Mouse (Mus musculus) B cell, adult 2 months (primary cell): ENCODE measurements at regions not wholly inside any gene's neighbourhood (a gene's known extent, or its start where the extent isn't known, plus 50 kb on each side); places are given as distances from the start of the nearest gene placed in this dataset.
A peak's percentile ranks its signal among the peaks of the same experiment; 100 is the strongest.

Experiments used
- DNase-seq, 2 experiments: peaks; one replicate each; pipeline ENCODE4 v3.0.0; 2022

- no peak for DNase-seq
Observed at GRCm38 (mm10) chr6:31201375-31201972, 197.1 kb upstream of the Mkln1 start.

GRCm38 (mm10) chr6:31202594-31202993 lies 195.9 kb upstream of the Mkln1 start:
- peak; percentile 21 to 23 for DNase-seq

- DNase-seq, result no peak
Observed at GRCm38 (mm10) chr6:31204434-31204833, 194.1 kb upstream of the Mkln1 start.

- DNase-seq, result peak; percentile 4 to 8
Observed at GRCm38 (mm10) chr6:31204839-31205238, 193.7 kb upstream of the Mkln1 start.

GRCm38 (mm10) chr6:31206106-31206505 lies 192.4 kb upstream of the Mkln1 start:
- DNase-seq, result peak; percentile 19 to 21

- DNase-seq, result peak in 1 of 2 experiments; percentile 16
Observed at GRCm38 (mm10) chr6:31207231-31207630, 191.3 kb upstream of the Mkln1 start.

- DNase-seq, result peak in 1 of 2 experiments; percentile 39
Observed at GRCm38 (mm10) chr6:31208224-31208623, 190.3 kb upstream of the Mkln1 start.

GRCm38 (mm10) chr6:31209411-31210139 lies 189.0 kb upstream of the Mkln1 start:
- DNase-seq, result no peak

- DNase-seq, result peak in 1 of 2 experiments; percentile 25
Observed at GRCm38 (mm10) chr6:31210209-31210714, 188.3 kb upstream of the Mkln1 start.

GRCm38 (mm10) chr6:31211091-31211490 lies 187.4 kb upstream of the Mkln1 start:
- DNase-seq, result peak in 1 of 2 experiments; percentile 2

- peak; percentile 24 to 25 for DNase-seq
Observed at GRCm38 (mm10) chr6:31211616-31212015, 186.9 kb upstream of the Mkln1 start.

- peak; percentile 22 to 23 for DNase-seq
Observed at GRCm38 (mm10) chr6:31212080-31212479, 186.5 kb upstream of the Mkln1 start.

GRCm38 (mm10) chr6:31212694-31213093 lies 185.8 kb upstream of the Mkln1 start:
- DNase-seq, result peak in 1 of 2 experiments; percentile 8

GRCm38 (mm10) chr6:31213161-31213560 lies 185.4 kb upstream of the Mkln1 start:
- peak; percentile 27 to 28 for DNase-seq

GRCm38 (mm10) chr6:31215661-31216060 lies 182.9 kb upstream of the Mkln1 start:
- peak; percentile 15 to 24 for DNase-seq

- DNase-seq, result peak; percentile 96 to 97
Observed at GRCm38 (mm10) chr6:31216206-31217059, 182.1 kb upstream of the Mkln1 start.

- DNase-seq, result peak; percentile 70 to 71
Observed at GRCm38 (mm10) chr6:31217060-31217541, 181.4 kb upstream of the Mkln1 start.

GRCm38 (mm10) chr6:31217641-31218138 lies 180.8 kb upstream of the Mkln1 start:
- peak; percentile 58 to 67 for DNase-seq

- peak; percentile 79 to 82 for DNase-seq
Observed at GRCm38 (mm10) chr6:31218139-31218750, 180.3 kb upstream of the Mkln1 start.

- DNase-seq, result peak; percentile 41 to 42
Observed at GRCm38 (mm10) chr6:31218880-31219279, 179.7 kb upstream of the Mkln1 start.

- DNase-seq, result no peak
Observed at GRCm38 (mm10) chr6:31219736-31220135, 178.8 kb upstream of the Mkln1 start.
